Mouse (Mus musculus) v-Abl transformed pro-B cells (cell line): ENCODE results near the gene Ndrg3.
"Not testable (repeated sequence)": the region's sequence is repeated elsewhere in the genome, so short reads cannot be mapped to it uniquely, and the experiment has no call there.

ENCODE experiments used
- in situ Hi-C, 2 experiments: fragments of 400-800 bp; cut with MboI; formaldehyde crosslinking; loops; one replicate each; pipeline ENCODE4 v1.15.1; 2025; ENCODE audit not compliant: unreplicated experiment in 2 of 2

Gene Ndrg3

GRCm38 (mm10) chr2:156913191-156913590 lies 78.7 kb downstream of the Ndrg3 start:
- in situ Hi-C loops: no loop called here

- in situ Hi-C loops: not testable (repeated sequence)
These were observed 85.9 kb downstream of the Ndrg3 start for GRCm38 (mm10) chr2:156905931-156906330.

- in situ Hi-C loops: no loop called here
These were observed 86.7 kb downstream of the Ndrg3 start for GRCm38 (mm10) chr2:156904976-156905717.

- in situ Hi-C loops: no loop called here
These were observed 88.5 kb downstream of the Ndrg3 start for GRCm38 (mm10) chr2:156903367-156903766.

GRCm38 (mm10) chr2:156902411-156902810 lies 89.4 kb downstream of the Ndrg3 start:
- in situ Hi-C loops: not testable (repeated sequence)

- in situ Hi-C loops: no loop called here
These were observed 90.0 kb downstream of the Ndrg3 start for GRCm38 (mm10) chr2:156901883-156902282.

GRCm38 (mm10) chr2:156901344-156901743 lies 90.5 kb downstream of the Ndrg3 start:
- in situ Hi-C loops: no loop called here

- in situ Hi-C loops: no loop called here
These were observed 92.7 kb downstream of the Ndrg3 start for GRCm38 (mm10) chr2:156899184-156899583.

- in situ Hi-C loops: no loop called here
These were observed 93.5 kb downstream of the Ndrg3 start for GRCm38 (mm10) chr2:156898374-156898773.

GRCm38 (mm10) chr2:156897034-156897433 lies 94.8 kb downstream of the Ndrg3 start:
- in situ Hi-C loops: no loop called here

GRCm38 (mm10) chr2:156896384-156896914 lies 95.4 kb downstream of the Ndrg3 start:
- in situ Hi-C loops: no loop called here

- in situ Hi-C loops: no loop called here
These were observed 97.2 kb downstream of the Ndrg3 start for GRCm38 (mm10) chr2:156894496-156895265.

- in situ Hi-C loops: no loop called here
These were observed 99.0 kb downstream of the Ndrg3 start for GRCm38 (mm10) chr2:156892821-156893220.

- in situ Hi-C loops: no loop called here
These were observed 99.6 kb downstream of the Ndrg3 start for GRCm38 (mm10) chr2:156892240-156892639.

GRCm38 (mm10) chr2:156888490-156888889 lies 103.4 kb downstream of the Ndrg3 start:
- in situ Hi-C loops: no loop called here

- in situ Hi-C loops: no loop called here
These were observed 104.8 kb downstream of the Ndrg3 start, which contains the start of gene Sla2 for GRCm38 (mm10) chr2:156887017-156887416. TSS of gene Sla2 (minus strand) at chr2:156887192.

GRCm38 (mm10) chr2:156886084-156886631 lies 105.7 kb downstream of the Ndrg3 start:
- in situ Hi-C loops: no loop called here

GRCm38 (mm10) chr2:156885666-156886065 lies 106.2 kb downstream of the Ndrg3 start:
- in situ Hi-C loops: not testable (repeated sequence)

GRCm38 (mm10) chr2:156884396-156885211 lies 107.3 kb downstream of the Ndrg3 start:
- in situ Hi-C loops: no loop called here

GRCm38 (mm10) chr2:156882431-156883001 lies 109.3 kb downstream of the Ndrg3 start:
- in situ Hi-C loops: no loop called here
